Mouse (Mus musculus) cerebellum, postnatal 36 days (tissue): Measurements from ENCODE around the gene Bicd2.

Experiments
- DNase-seq, 2 experiments: peaks; one replicate each; pipeline ENCODE4 v3.0.0; 2021 to 2022; ENCODE audit warnings: mixed read lengths in 2 of 2

The Bicd2 gene

GRCm38 (mm10) chr13:49326246-49327206 lies 14.9 kb upstream of the Bicd2 start:
- DNase-seq: peak; percentile 63 to 78

GRCm38 (mm10) chr13:49328101-49328500 lies 13.3 kb upstream of the Bicd2 start:
- no peak for DNase-seq

DNA sequence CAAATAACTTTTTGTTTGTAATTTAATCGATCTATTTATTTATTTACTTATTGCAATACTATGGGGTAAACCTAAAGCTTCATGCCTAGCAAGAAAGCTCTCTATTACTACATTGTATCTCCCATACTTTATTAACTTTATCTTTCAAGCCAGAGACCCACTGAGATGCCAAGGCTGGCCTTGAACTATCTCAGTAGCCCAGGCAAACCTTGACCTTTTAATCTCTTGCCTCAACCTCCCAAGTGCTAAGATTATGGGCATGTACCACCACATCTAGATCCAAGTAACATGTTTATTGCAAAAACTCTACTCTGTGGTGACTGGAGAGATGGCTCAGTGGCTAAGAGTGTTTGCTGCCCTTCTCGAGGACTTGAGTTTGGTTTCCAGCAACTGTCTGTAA lies 8.1 kb upstream of the Bicd2 start:
- DNase-seq: no peak

DNA sequence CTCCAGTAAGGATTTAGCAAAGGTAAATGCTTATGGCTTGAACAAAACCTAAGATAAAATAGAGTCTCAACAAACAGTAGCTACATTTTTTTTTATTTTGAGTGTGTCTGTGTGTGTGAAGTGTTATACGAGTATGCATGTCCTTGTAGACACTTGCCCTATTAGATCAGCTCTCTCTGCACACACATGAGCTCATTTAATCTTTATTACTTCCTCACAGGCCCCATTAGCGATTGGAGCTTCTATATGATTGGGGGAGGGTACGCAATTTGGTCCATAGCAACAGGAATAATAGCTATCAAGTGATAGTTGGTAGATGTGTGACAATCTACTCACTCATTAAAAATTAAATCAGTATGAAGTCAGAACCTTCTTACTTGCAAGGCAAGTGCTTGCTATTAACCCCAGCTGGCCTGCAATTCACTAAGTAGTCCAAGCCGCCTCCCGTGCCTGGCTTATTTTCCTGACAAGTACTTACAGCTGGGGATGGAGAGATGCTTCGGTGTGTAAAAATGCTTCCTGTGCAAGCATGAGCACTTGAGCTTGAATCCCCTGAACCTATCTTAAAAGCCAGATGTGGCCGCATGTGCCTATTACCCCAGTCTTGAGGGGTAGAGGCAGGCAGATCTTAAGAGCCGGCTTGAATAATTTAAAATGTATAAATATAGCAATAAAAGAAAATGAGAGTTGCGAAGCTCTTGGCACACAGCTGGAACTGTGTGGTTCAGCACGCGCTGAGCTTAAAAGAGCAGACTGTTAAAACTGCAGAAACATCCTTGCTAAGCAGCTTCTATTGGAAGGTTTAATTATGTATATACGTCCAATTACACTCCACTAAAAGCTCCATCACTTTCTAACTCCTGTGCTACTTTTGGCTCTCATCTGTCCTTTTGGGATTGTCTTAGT lies 6.1 kb upstream of the Bicd2 start:
- no peak for DNase-seq

- no peak for DNase-seq
These were observed 2.4 kb upstream of the Bicd2 start for GRCm38 (mm10) chr13:49338893-49339546.

DNA sequence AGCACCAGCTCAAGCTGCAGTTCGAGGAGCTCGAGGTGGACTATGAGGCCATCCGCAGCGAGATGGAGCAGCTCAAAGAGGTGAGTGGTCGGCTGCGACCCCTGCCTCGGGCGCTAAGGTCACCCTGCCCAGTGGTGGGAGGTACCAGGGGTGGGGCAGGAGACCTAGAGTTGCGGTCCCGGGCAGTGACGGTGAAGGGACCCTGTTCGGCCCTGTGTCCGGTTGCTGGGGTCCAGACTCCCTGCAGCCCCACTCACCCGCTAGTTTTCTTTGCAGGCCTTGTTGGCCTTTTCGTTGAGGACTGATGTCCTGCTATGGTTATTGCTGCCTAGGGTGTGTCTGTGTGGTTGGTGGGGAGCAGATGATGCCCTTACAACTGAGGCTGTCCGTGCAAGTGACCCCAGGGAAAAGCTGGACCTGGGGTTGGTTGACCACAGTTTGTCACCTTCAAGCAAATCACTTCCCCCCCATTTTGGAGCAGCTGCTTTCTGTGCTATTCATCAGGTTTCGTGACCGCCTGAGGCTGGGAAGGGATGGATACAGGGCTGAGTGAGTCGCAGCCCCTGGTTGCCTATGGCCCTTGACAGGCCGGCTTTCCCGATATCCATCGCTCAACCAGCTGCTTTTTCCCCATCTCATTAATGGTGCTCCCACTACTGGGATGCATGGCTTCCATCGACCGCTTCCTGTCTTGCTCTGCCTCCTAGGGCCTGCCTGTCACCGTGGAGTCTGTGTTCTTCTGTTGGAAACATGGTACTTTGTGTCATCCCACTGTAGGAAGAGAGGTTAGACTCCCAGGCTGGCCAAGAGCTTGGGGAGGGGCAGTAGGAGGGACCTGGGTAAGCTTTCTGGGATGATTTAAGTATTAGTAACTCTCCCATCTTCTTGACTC lies 692 bp downstream of the Bicd2 start:
- no peak for DNase-seq

DNA sequence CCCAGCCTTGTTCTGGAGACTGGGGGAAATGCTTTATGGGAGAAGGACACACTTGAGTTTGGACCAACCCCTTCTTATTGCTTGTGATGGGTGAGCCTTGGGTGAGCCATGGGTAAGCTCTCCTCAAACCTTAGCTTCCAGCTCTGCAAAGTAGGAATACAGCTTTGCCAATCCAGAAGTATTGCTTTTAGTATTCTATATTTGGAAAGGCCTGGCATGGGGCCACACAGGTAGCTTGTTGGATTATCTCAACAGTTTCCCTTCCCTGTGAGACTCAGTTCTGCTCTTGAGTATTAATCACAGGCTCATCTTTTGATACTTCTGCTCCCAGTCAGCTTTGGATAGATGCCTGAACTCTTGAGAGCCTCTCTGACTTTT lies 1.3 kb downstream of the Bicd2 start:
- DNase-seq: no peak

- DNase-seq: no peak
These were observed 3.2 kb downstream of the Bicd2 start for GRCm38 (mm10) chr13:49344567-49344966.

GRCm38 (mm10) chr13:49345476-49345875 lies 4.1 kb downstream of the Bicd2 start:
- peak; percentile 32 to 41 for DNase-seq

DNA sequence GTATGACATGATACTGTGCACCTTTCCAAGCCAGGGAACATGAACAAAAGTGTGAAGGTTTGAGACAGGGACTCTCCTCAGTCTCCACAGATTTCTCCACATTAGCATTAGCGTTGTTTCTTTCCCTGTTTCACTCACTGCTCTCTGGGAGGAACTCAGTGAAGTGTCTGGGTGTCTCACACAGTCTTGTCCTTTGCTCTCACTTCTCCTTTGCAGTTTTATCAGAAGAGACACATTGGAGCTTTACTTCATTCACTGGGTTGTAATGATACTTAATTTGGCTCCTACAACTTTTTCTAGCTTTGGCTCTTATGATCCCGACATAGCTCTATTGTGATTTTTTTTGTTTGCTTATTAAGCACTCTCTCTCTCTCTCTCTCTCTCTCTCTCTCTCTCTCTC lies 7.1 kb downstream of the Bicd2 start:
- DNase-seq: no peak

GRCm38 (mm10) chr13:49349335-49349734 lies 8.0 kb downstream of the Bicd2 start:
- no peak for DNase-seq

DNA sequence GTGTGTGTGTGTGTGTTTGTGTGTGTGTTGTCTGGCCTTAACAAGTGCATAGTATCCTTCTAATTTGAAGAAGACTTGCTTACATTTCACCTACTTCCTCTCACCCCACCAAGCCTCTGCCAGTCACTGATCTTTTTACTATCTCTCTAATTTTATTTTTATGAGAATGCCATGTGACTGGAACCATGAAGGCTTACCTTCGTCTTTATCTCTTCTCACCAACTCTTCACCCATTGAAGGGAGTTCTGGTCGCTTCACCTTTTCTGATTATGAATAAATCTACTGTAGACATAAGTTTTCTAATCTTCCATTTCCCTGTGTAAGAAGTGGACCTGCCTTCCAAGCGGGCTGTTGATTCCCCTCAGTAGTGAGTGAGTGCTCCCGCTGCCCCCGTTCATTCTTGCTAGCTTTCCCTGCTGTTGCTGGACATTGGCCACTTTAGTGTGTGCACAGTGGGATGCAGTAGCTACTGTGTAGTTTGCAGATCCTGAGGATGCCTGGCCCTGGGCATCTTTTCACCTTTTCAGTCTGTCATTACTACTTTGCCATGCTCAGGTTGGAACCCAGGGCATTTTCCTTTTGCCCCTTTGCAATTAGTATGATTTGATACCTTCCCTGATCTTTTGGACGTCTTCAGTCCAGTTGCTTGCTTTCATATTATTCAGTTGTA lies 8.6 kb downstream of the Bicd2 start:
- DNase-seq: no peak

- no peak for DNase-seq
These were observed 11.3 kb downstream of the Bicd2 start for GRCm38 (mm10) chr13:49352581-49353159.

- DNase-seq: no peak
These were observed 12.0 kb downstream of the Bicd2 start for GRCm38 (mm10) chr13:49353422-49353821.

DNA sequence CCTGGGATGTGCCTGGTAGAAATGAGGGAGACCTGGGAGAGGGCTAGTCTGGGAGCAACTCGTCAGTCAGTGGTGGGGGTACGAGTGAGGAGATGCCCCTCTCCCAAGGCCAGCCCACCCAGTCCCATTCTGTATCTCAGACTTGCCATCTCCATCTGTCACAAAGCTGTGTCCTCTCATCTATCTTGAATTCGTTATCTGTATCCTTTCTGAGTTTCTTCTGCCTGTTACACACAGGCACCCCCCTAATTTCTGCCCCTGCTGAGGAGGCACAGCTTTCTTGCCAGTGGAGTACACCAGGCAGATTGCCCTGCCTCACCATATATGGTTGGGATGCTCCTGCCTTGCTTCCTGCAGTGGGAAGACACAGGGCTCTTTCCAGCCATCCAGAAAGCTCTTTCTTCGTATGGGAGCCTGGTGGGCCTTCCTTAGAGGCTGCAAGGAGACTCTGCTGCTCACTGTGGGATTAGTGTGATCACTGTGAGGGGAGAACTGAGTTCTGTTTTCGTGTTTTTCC lies 12.7 kb downstream of the Bicd2 start:
- DNase-seq: peak; percentile 29 to 37

- DNase-seq: no peak
These were observed 14.2 kb downstream of the Bicd2 start for GRCm38 (mm10) chr13:49355461-49356061.

DNA sequence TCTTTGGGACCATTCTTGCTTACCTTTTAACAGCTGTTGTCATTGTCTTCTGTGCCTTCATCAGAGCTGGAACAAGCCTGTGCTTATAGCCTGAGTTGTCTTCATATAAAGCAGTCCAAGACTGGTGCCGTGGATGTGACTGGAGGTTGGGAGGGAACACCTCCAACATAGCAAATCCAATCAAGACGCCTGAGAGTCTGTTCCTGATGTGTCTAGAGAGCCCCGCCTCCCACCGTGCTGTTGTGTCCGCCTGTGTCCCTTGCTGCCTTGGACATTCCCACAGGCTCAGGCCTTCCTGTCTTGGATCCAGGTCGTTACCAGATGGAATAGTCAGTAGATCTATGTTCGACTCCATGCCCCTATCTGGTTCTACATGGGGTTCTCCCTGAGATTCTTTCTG lies 14.7 kb downstream of the Bicd2 start:
- no peak for DNase-seq

DNA sequence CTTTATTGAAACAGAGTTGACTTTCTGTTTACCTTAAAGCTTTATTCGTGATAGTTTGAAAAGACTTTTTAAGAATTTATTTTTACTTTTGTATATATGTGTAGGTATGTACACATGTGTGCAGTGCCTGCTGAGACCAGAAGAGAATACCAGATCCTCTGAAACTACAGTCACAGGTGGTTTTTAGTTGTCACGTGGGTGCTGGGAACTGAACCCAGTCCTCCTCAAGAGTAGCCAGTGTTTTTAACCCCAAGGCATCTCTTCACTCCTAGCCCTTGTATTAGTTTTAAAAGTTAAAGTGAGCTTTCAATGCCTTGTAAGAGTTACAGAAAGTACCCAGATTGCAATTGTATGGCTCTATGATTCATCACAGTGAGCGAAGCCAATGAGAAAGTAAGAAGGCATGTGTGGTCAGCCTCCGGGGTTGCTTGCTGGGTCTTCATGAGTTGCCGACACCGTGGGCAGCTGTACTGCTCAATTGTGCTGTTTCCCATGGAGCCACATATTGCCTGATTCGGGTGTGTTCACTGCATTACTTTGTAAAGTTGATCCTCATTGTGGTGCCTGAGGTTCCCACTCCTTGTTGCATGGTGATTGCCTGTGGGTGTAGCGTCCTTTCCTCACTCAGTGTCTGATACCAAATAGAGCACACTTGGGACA lies 16.1 kb downstream of the Bicd2 start:
- no peak for DNase-seq

GRCm38 (mm10) chr13:49358184-49358583 lies 16.8 kb downstream of the Bicd2 start:
- no peak for DNase-seq

- DNase-seq: no peak
These were observed 19.6 kb downstream of the Bicd2 start for GRCm38 (mm10) chr13:49360906-49361406.
